Mouse (Mus musculus) heart, embryonic 14.5 days (tissue): ENCODE measurements around the gene Slc1a7. TPM values are rescaled to one million over a fixed set of nuclear protein-coding genes. Genes with fewer than 3 reads are reported as not detected.

Experiments used
- ATAC-seq: fragments of 200-750 bp; cut with Nextera tagmentation; 2 replicates; pipeline ENCODE4 v1.8.0; 2017; ENCODE audit warnings: low read depth, moderate TSS enrichment; ENCODE audit not compliant: insufficient number of reproducible peaks, insufficient read depth, low FRiP score
- H3K27ac ChIP-seq, 2 experiments: fragments of 200-500 bp in 1 of 2; fragments of 300-500 bp in 1 of 2; sonication (generic) in 1 of 2; replicated peaks in 1 of 2; 2 replicates each; pipeline ENCODE4 v1.5.1; 2012 to 2014; ENCODE audit warnings: low read depth in 2 of 2, low read length in 2 of 2, control low read depth in 1 of 2, mild to moderate bottlenecking in 1 of 2, mixed read lengths in 1 of 2; ENCODE audit not compliant: control insufficient read depth in 1 of 2, insufficient read depth in 1 of 2
- H3K27me3 ChIP-seq: fragments of 300-500 bp; sonication (generic); 2 replicates; pipeline ENCODE4 v1.6.1; 2014; ENCODE audit warnings: mild to moderate bottlenecking, low read length, control low read depth; ENCODE audit not compliant: control insufficient read depth, insufficient read depth
- H3K36me3 ChIP-seq: fragments of 300-500 bp; sonication (generic); 2 replicates; pipeline ENCODE4 v1.6.1; 2014; ENCODE audit warnings: mild to moderate bottlenecking, control low read depth, low read length, mixed read lengths; ENCODE audit not compliant: control insufficient read depth, insufficient read depth
- H3K4me1 ChIP-seq, 2 experiments: fragments of 200-500 bp in 1 of 2; fragments of 300-500 bp in 1 of 2; sonication (generic) in 1 of 2; 2 replicates each; pipeline ENCODE4 v1.6.1; 2012 to 2014; ENCODE audit warnings: low read length in 2 of 2, control low read depth in 1 of 2, mixed read lengths in 1 of 2; ENCODE audit not compliant: control insufficient read depth in 2 of 2, insufficient read depth in 2 of 2
- H3K4me2 ChIP-seq: fragments of 300-500 bp; sonication (generic); 2 replicates; pipeline ENCODE4 v1.6.1; 2014; ENCODE audit warnings: mild to moderate bottlenecking, low read length
- H3K4me3 ChIP-seq, 2 experiments: fragments of 200-500 bp in 1 of 2; fragments of 300-500 bp in 1 of 2; sonication (generic) in 1 of 2; 2 replicates each; pipeline ENCODE4 v1.5.1; 2012 to 2014; ENCODE audit warnings: low read length in 2 of 2, mild to moderate bottlenecking in 2 of 2, control low read depth in 1 of 2, low read depth in 1 of 2, moderate library complexity in 1 of 2; ENCODE audit not compliant: control insufficient read depth in 1 of 2, insufficient read depth in 1 of 2
- H3K9ac ChIP-seq: fragments of 300-500 bp; sonication (generic); 2 replicates; pipeline ENCODE4 v1.6.1; 2014; ENCODE audit warnings: mild to moderate bottlenecking, low read length
- H3K9me3 ChIP-seq: fragments of 300-500 bp; sonication (generic); 2 replicates; pipeline ENCODE4 v1.6.1; 2016; ENCODE audit warnings: low read length, control low read depth; ENCODE audit not compliant: control insufficient read depth
- WGBS: fragments of 180-500 bp; shearing (Covaris S2); extraction: QIAGEN DNeasy Blood & Tissue Kit; methylation state at CpG from one replicate; pipeline ENCODE4 v1.1.7; 2014; 5-methylcytosine and 5-hydroxymethylcytosine counted together
- polyA plus RNA-seq: library from polyadenylated mRNA; unstranded; fragments of >200 nt; fragmentation: Nextera tagmentation; extraction: Ambion mirVana; gene quantifications from 2 replicates; pipeline ENCODE4 v1.2.1, GENCODE M21; 2014

Gene Slc1a7
- polyA plus RNA-seq, 1 experiment from 2014 or later: not detected

- ATAC-seq: no peak
- peaks cover 57% of the 10 kb centered on the region for H3K36me3 ChIP-seq
- WGBS: 92% methylated on average over 2 of the region's 2 CpGs
- H3K4me3 ChIP-seq: no peak overlapping the region
- H3K4me2 ChIP-seq: no peak overlapping the region
- H3K27me3 ChIP-seq: no peaks in the 10 kb centered on the region
- peaks cover 4 to 18% of the 10 kb centered on the region in 2 experiments; a peak in 3 of 4 replicates for H3K4me1 ChIP-seq
- no peak overlapping the region for H3K27ac ChIP-seq
- no peaks in the 10 kb centered on the region for H3K9me3 ChIP-seq
- H3K9ac ChIP-seq: no peak overlapping the region
These were observed 89.1 kb downstream of the Slc1a7 start for GRCm38 (mm10) chr4:108057247-108057646.

GRCm38 (mm10) chr4:108058166-108058565, 90.0 kb downstream of the Slc1a7 start:
- Histone ChIP-seq H3K27ac (0 out of 4 replicates have a peak overlapping the region, but pooled peaks of 1 of the 2 experiments have one; percentile 53), H3K4me1 (peaks cover 2 to 9% of the 10 kb centered on the region in 2 experiments; a peak in 2 of 4 replicates), H3K36me3 (peaks cover 61% of the 10 kb centered on the region), H3K4me2 (no peak overlapping the region), H3K4me3 (no peak overlapping the region), H3K9me3 (no peaks in the 10 kb centered on the region), H3K9ac (no peak overlapping the region), H3K27me3 (no peaks in the 10 kb centered on the region)
- 40% methylated on average over 10 of the region's 10 CpGs for WGBS
- ATAC-seq: peak; percentile 66; the same call in 1 of the 2 replicates

- H3K4me2 ChIP-seq: no peak overlapping the region
- H3K4me3 ChIP-seq: no peak overlapping the region
- no peaks in the 10 kb centered on the region for H3K27me3 ChIP-seq
- H3K9ac ChIP-seq: no peak overlapping the region
- WGBS: 79% methylated on average over 19 of the region's 19 CpGs
- peaks cover 58% of the 10 kb centered on the region for H3K36me3 ChIP-seq
- H3K27ac ChIP-seq: no peak overlapping the region
- no peaks in the 10 kb centered on the region for H3K9me3 ChIP-seq
- ATAC-seq: no peak
- H3K4me1 ChIP-seq: 0 out of 4 replicates have a peak, but pooled peaks cover 2 to 5% of the 10 kb centered on the region in 2 experiments
These were observed 91.7 kb downstream of the Slc1a7 start for GRCm38 (mm10) chr4:108059601-108060379.

GRCm38 (mm10) chr4:108060774-108061173, 92.6 kb downstream of the Slc1a7 start:
- H3K4me3 ChIP-seq: no peak overlapping the region
- no peak overlapping the region for H3K9ac ChIP-seq
- no peaks in the 10 kb centered on the region for H3K9me3 ChIP-seq
- 69% methylated on average over 4 of the region's 4 CpGs for WGBS
- no peak for ATAC-seq
- no peak overlapping the region for H3K4me2 ChIP-seq
- H3K27ac ChIP-seq: no peak overlapping the region
- H3K27me3 ChIP-seq: no peaks in the 10 kb centered on the region
- H3K4me1 ChIP-seq: peaks cover 4 to 11% of the 10 kb centered on the region in 2 experiments; a peak in 1 of 4 replicates
- H3K36me3 ChIP-seq: peaks cover 54% of the 10 kb centered on the region

- ATAC-seq: no peak
These were observed 94.4 kb downstream of the Slc1a7 start for GRCm38 (mm10) chr4:108062524-108062923.

More at GRCm38 (mm10) chr4:108062524-108062923, 94.4 kb downstream of the Slc1a7 start:
- Histone ChIP-seq H3K36me3 (peaks cover 67% of the 10 kb centered on the region), H3K4me1 (peaks cover 4 to 11% of the 10 kb centered on the region in 2 experiments; a peak in 1 of 4 replicates), H3K27me3 (no peaks in the 10 kb centered on the region), H3K4me2 (no peak overlapping the region), H3K4me3 (no peak overlapping the region), H3K9ac (no peak overlapping the region), H3K9me3 (no peaks in the 10 kb centered on the region), H3K27ac (no peak overlapping the region)
- WGBS: 94% methylated on average over 5 of the region's 5 CpGs

Other genes starting within 250 kb of the Slc1a7 start
- 0.26 and 0.76 TPM in 2 replicates for gene Lrp8, start 166.1 kb upstream of the Slc1a7 start, polyA plus RNA-seq
- gene Magoh, start 88.6 kb upstream of the Slc1a7 start, polyA plus RNA-seq: 85.5 and 94.5 TPM in 2 replicates
- gene 0610037L13Rik, start 78.5 kb upstream of the Slc1a7 start, polyA plus RNA-seq: 110 and 111 TPM in 2 replicates
- gene Cpt2, start 44.7 kb upstream of the Slc1a7 start, polyA plus RNA-seq: 68.5 and 75.6 TPM in 2 replicates
- 0.42 and 0.80 TPM in 2 replicates for gene Podn, start 128.1 kb downstream of the Slc1a7 start, polyA plus RNA-seq
- 196 and 207 TPM in 2 replicates for gene Scp2, start 176.7 kb downstream of the Slc1a7 start, polyA plus RNA-seq
- gene Echdc2, start 197.1 kb downstream of the Slc1a7 start, polyA plus RNA-seq: 23.6 and 23.9 TPM in 2 replicates
- gene Zyg11a, start 249.7 kb downstream of the Slc1a7 start, polyA plus RNA-seq: not detected in 2 replicates